Mouse (Mus musculus) induced T-regulatory cell, adult 2 months (primary cell): Measurements from ENCODE around the gene 0610037L13Rik.

Experiments
- DNase-seq: peaks from one replicate; pipeline ENCODE4 v3.0.0-alpha.2; 2012; ENCODE audit warnings: low read depth

The 0610037L13Rik gene

DNA sequence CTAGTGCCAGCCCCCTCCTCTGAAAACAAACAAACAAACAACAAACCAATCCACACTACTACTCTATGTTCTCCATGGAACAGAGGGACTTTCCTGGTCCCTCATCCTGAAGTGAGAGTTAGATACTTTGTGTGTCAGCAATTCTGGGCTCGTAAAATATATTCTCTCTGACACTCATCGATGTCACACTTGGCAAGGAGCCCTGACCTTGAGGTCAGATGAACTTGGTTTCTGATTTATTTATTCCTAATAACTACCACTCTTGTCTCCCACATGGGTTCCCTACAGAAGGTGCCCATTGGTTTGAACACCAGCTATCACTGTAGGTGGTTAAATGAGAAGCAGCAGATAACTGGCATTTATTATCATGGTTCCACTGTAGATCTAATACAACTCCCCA lies 30.7 kb downstream of the 0610037L13Rik start:
- DNase-seq: no peak

DNA sequence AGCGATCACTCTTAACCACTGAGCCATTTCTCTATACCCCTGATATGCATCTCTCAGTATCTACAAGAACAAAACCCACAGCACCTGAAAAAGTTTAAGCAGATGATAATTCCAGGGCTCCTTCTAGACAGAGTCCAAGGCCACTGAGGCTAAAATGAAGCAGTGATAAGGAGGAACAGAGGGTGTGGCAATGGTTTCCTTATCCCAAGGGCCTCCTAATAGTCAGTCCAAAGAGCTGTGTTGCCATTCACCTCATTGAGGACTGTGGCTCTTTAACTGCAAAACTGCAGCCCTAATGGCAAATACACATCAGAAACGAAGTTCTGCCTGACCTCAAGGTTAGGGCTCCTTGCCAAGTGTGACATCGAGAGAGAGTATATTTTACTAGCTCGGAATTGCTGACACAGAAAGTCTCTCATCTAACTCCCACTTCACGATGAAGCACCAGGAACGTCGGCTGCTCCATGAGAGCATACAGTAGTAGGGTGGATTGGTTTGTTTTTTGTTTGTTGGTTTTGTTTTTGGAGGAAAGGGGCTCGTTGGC lies 31.6 kb downstream of the 0610037L13Rik start:
- DNase-seq: no peak

- DNase-seq: no peak
Measured at GRCm38 (mm10) chr4:107921952-107922351, 32.3 kb downstream of the 0610037L13Rik start.

DNA sequence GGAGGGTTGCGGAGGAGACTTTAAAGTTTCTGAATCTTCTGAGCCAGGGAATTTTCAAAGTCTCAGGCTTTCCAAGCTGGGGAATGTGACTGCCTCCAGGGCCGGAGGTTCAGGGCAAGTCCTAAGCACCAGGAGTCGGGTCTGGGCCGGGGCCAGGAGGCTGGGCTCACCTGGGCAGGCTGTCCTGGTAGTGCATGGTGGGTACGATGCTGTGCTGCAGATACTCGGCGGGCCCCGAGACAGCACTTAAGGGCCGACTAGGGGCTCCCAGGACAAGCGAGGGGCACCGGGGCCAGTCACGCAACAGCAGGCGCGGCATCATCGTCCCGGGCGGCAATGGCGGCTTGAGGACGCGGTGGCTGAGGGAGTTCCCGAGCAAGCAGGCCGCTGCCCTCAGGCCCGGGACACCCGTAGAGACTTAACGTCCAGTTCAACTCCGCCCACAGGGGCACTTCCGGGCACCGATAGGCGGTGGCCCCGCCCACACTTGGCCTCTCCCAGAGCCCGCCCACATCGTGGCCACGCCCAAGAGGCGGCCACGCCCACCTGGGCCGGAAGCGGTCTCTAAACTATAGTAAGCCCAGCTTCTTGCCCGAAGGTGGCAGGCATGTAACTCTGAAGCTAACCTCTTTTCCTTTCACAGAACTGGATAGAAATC lies 33.7 kb downstream of the 0610037L13Rik start, which contains the start of gene Cpt2:
Cpt2 (minus strand) TSS at position 466 of the 658 bp plus-strand sequence.
- DNase-seq: peak; percentile 97

GRCm38 (mm10) chr4:107923803-107924194 lies 34.2 kb downstream of the 0610037L13Rik start:
- no peak for DNase-seq

GRCm38 (mm10) chr4:107928269-107928668 lies 38.7 kb downstream of the 0610037L13Rik start:
- DNase-seq: no peak

GRCm38 (mm10) chr4:107928726-107929125 lies 39.1 kb downstream of the 0610037L13Rik start:
- DNase-seq: no peak

GRCm38 (mm10) chr4:107931453-107931852 lies 41.8 kb downstream of the 0610037L13Rik start:
- DNase-seq: no peak

DNA sequence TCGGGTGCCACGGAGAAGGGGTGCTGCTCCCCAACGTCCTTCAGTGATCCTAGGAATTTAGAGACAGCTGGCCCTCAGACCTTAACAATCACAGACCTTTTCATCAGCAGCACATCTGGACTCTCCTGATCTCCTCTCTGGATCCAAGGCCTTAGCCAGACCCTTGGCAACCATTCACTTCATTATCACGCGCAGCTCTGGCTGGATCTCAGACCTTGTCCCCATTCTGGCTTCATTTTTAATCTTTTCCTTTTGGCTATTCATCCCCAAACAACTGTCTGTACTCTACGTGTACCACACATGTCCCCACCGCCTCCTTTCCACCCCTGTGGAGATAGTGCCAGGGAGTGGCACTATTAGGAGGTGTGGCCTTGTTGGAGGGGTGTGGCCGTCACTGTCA lies 43.6 kb downstream of the 0610037L13Rik start:
- DNase-seq: no peak

GRCm38 (mm10) chr4:107935254-107935653 lies 45.6 kb downstream of the 0610037L13Rik start:
- DNase-seq: no peak

- peak; percentile 36 for DNase-seq
Measured at GRCm38 (mm10) chr4:107937338-107937737, 47.7 kb downstream of the 0610037L13Rik start.

- DNase-seq: no peak
Measured at GRCm38 (mm10) chr4:107938124-107938523, 48.5 kb downstream of the 0610037L13Rik start.

GRCm38 (mm10) chr4:107942741-107943140 lies 53.1 kb downstream of the 0610037L13Rik start:
- DNase-seq: no peak

DNA sequence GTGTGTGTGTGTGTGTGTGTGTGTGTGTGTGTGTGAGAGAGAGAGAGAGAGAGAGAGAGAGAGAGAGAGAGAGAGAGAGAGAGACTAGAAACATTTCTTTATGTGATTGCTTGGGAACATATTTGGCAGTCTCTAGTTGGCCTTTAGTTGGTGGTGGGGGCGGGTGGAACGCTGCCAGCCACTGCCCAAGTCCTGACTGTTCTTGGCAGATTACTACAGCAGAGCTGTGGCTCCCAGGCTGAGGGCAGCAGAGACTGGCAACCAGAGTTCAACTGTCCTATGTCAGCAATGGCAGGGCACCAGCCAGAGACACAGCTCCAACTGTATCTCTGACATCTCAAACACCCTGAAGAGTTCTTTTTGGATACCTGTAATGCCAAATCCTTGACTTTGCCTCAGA lies 54.5 kb downstream of the 0610037L13Rik start:
- no peak for DNase-seq
